Mouse (Mus musculus) layer of hippocampus, postnatal 36 days (tissue): Measurements from ENCODE around the gene Ncs1. TPM values are rescaled to one million over a fixed set of nuclear protein-coding genes. Genes with fewer than 3 reads are reported as not detected.

Experiments used
- DNase-seq, 2 experiments: peaks; one replicate each; pipeline ENCODE4 v3.0.0; 2022
- total RNA-seq, 2 experiments: library from RNA; stranded (reverse); gene quantifications; 2 replicates each; pipeline ENCODE4 v1.2.3; 2021

The Ncs1 gene
- total RNA-seq, 2 experiments from 2014 or later: 291 to 311 TPM

GRCm38 (mm10) chr2:31281138-31281537 is 35.5 kb downstream of the Ncs1 start:
- DNase-seq: no peak

DNA sequence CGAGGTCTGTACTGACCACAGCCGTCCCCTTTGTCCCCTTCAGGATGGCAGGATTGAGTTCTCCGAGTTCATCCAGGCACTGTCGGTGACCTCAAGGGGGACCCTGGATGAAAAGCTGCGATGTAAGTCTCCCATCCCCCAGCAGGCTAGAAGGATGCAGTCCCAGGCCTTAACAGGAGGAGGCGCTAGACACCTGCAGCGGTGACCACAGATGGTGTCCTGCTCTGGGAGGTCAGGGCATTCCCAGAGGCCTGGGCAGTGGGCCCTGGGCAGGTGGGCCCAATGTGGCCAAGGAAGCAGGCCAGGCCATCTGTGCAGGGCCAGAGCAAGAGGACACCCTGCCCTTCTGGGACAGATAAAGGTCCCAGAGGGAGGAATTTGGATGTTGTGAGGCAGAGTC is 36.6 kb downstream of the Ncs1 start:
- DNase-seq: no peak

DNA sequence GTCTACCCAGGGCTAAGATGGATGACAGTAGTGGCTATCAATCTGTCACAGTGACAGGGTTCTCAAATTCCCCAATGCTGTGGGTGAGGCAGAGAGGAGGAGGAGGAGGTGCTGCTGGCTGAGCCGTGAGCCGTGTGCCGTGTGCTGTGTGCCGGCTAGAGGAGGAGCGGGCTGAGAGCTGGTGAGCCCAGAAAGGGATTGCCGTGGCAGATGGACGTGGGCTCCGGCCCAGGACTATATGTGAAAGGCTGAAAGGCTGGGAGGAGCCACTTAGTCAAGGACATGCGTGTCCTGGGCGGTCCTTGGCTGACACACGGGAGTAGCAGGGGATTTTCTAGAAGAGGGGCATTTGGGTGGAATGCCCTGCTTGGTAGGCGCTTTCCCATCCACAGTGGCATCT is 37.3 kb downstream of the Ncs1 start:
- no peak for DNase-seq

GRCm38 (mm10) chr2:31284531-31284930 is 38.9 kb downstream of the Ncs1 start:
- no peak for DNase-seq

- DNase-seq: peak in 1 of 2 experiments; percentile 61
These were observed 45.8 kb downstream of the Ncs1 start for GRCm38 (mm10) chr2:31291421-31291820.

DNA sequence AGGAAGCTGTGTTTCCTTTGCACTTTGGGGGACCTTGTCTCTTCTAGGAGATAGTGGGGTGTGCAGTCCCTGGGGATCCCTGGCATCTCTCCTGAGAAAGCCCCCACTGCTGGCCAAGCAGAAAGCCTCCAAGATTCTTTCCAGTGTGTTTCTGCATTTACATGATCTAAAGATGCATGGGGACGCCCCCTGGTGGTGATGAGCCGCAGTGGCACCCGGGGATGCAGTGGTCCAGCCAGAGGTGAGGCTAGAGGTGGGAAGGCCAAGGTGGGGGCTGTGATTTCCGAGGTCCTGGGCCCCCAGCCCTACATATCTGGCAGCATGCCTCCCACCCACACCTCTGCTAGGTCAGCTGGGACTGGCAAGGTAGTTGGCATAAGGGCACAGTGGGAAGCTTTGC is 49.4 kb downstream of the Ncs1 start:
- peak; percentile 63 to 65 for DNase-seq

DNA sequence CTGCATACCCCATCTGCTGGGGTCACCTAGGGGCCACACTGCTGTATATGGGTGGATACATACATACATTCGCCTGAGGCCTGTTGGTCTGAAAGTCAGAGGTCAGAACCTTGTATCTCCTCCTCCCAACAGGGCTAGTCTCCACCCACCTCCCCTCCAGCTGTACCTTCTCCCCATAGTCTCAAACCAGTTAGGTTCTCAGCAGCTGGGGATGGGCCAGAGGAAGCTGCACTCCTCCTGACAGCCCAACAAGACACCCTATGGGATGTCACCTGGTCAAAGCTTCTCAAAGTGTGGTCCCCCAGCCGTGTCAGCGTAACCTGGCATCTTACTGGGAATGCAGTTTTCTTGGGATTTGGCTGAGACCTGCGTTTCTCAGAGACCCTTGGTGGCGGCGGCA is 50.8 kb downstream of the Ncs1 start:
- DNase-seq: no peak

GRCm38 (mm10) chr2:31297602-31298268 is 52.1 kb downstream of the Ncs1 start:
- DNase-seq: peak; percentile 59 to 61

- DNase-seq: no peak
These were observed 53.2 kb downstream of the Ncs1 start for GRCm38 (mm10) chr2:31298814-31299213.

GRCm38 (mm10) chr2:31299266-31299665 is 53.6 kb downstream of the Ncs1 start:
- DNase-seq: no peak

DNA sequence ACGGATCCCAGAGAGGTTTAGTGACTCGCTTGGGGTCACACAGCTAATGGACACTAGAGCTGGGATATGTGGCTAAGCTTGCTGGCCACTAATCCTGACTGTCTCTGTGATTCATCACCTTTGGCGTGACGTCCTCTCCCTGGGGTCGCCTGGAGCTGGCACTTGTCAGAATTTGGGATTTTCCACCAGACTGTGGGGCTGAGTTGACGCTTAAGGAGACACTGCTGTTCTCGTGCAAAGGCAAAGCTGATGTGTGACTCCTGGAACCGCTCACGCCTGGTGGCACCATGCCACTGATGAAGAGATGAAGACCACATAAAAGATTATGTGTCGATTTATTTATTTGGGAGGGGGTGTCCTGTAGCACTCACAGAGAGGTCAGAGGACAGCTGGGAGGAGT is 54.4 kb downstream of the Ncs1 start:
- no peak for DNase-seq

DNA sequence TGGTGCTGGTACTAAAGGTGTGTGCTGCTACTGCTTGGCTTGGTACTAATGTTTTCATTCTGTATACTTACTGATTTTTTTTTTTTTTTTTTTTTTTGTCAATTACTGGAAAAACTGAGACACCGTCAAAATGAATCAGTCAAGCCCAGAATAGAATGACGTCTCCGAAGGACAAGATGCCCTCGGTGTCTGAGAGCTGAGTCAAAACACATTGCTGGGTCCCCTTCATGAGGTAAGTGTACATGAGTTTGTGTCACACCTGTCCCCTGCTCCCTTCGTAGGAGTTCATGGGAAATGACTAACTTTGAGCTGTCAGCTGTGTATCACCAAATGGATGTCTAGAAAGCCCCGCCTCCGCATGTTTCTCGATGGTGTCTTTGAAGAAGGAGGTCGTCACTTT is 57.6 kb downstream of the Ncs1 start:
- no peak for DNase-seq

DNA sequence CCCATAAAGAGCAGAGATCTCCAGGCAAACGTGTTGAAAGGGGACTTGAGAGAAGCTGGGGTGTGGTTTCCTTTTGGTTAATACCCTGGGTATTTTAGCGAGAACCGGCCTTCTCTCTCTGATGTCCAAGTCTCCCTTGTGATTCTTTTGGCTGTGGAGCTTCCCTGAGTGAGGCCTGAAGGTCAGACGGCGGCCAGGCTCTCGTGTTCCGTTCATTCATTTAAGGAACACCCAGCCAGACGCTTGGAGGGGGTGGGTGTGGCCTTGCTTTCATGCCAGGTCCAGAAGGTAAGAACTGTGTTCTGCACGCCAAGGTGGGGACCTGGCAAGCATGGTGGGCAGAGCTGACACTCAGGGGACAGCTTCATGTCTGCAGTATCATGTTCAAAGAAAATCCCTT is 58.6 kb downstream of the Ncs1 start:
- no peak for DNase-seq

DNA sequence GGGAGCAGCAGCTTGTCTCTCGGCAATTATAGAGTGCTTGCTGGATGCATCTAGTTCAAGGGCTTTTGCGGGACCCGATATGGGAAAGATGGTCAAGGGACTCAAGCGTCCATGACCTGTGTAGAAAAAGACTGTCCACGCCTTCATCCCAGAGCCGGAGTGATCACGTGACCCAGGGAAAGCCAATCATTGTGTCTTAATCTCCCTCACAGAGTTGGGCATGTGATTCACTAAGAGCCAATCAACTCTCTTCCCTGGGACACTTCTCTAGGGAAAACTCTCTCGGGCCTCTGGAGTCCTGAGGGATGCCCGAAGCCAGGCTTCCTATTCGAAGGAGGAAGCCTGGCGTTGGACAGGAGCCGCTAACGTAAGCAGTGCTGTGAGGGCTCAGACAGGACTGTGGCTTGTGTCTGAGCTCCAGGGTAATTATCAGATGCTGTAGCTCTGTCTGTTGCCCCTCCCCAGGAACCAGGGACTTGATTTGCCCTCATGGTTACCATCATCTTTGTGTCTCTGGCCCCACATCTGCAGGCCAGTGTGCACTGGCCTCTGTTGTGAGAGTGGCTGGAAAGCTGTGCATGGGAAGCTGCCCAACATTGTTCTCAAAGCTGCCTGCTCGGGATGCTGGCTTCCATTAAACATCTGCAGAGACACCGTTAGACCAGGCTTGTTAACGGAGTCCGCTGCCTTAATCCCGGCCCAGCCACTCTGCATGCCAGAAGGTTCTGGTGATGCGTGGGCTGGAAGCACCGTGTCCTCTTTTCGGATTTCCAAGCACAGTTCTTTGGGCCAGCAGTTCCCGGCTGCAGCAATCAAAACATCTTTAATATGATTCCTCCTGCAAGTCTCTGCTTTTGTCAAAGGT is 59.4 kb downstream of the Ncs1 start:
- no peak for DNase-seq

- DNase-seq: no peak
These were observed 60.1 kb downstream of the Ncs1 start for GRCm38 (mm10) chr2:31305684-31306083.

- no peak for DNase-seq
These were observed 62.6 kb downstream of the Ncs1 start for GRCm38 (mm10) chr2:31308257-31308656.

DNA sequence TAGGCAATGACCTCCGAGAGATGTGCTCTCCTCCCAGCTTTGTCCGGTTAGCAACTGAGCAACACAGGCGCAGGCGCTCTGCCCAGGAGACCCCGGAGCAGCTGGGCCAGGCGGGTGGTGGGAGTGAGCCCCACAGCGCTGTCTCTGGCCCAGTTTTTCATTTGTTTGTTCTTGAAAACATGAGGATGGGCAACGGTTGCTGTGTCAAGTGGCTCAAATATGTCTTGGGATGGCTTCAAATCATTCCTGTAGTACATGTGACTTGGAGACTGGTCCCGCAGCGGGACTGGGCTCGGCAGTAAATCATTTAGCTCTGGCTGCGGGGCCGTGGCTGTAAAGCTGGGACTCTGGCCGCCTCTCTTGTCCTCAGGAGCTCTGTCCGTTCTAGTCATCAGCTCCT is 63.9 kb downstream of the Ncs1 start:
- DNase-seq: no peak

DNA sequence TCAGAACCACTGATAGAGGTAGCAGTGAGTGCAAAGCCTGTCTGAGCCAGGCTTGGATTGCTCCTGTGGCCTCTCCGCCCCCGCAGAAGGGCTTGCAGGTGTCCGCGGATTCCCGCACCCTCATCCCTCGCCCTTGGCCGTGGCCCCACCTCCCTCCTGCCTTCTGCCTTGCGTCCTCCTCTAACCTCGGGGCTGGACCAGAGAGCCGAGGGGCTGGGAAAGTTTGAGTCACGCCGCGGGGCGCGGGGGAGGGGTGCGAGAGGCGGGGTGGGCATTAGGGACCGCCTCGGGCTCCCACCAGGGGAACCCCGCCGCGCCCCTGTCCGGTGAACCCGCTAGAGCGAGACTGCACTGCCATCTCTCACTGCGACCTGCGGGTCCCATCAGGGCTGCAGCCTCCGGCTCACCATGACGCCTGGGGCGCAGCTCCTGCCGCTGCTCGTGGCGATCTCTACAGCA is 68.4 kb downstream of the Ncs1 start, which contains the start of gene Hmcn2:
Gene Hmcn2 (plus strand): TSS at position 409 of the 459 bp plus-strand sequence.
- DNase-seq: no peak

DNA sequence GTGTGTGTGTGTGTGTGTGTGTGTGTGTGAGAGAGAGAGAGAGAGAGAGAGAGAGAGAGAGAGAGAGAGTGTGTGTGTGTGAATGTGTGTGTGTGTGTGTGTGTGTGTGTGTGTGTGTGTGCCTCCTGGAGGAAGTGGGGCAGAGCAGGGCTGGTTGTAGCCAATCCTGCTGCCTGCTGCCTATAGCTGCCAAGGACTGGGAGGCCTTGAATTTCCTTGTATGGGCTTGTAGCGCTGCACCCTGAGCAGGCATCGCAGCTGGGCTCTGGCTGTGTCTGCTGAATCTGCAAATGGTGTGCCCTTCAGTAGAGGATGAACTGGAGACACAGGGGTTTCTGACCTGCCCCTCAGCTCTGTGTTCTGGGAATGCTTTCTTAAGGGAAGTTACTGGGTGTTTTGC is 72.5 kb downstream of the Ncs1 start:
- no peak for DNase-seq

DNA sequence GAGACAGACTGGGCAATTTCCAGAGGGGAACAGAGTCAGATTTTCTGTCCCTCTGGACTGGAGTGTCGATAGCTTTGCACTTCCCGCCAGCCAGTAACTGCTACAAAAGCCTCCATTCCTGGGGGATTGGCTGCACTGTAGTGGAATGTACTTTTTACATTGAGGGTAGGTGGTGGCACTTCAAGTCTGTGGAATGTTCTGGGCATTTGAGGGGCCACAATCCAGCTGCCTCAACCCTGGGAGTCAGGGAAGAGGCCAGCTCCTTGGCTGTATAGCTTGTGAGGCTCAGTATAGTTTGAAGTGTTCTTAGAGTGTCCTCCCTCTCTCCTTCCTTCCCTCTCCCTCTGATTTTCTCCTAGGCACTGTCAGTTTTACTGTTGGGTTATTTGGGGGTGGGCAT is 73.6 kb downstream of the Ncs1 start:
- no peak for DNase-seq

- DNase-seq: no peak
These were observed 81.6 kb downstream of the Ncs1 start for GRCm38 (mm10) chr2:31327186-31327585.

- peak in 1 of 2 experiments; percentile 43 for DNase-seq
These were observed 92.2 kb downstream of the Ncs1 start for GRCm38 (mm10) chr2:31337706-31338330.

DNA sequence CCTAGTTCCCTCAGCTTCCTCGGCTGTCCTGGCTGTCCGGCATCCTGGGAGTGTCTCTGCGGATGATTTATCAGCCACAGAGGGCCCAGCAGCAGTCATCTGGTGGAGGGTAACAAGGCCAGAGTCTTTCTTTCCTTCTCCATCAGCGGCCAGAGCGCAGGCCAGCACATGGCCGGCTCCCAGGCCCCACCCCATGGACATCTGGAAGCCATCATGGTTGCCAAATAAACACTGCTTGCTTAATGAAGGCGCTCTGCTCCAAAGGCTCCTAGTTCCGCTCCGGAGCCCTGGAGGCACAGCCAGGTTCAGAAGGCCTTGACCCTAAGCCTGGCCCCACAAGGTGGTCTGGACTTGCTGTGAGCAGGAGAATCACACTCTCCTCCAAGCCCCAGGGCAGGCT is 94.2 kb downstream of the Ncs1 start:
- no peak for DNase-seq
